Mouse (Mus musculus): Measurements from ENCODE around the gene Exosc7.

DNA sequence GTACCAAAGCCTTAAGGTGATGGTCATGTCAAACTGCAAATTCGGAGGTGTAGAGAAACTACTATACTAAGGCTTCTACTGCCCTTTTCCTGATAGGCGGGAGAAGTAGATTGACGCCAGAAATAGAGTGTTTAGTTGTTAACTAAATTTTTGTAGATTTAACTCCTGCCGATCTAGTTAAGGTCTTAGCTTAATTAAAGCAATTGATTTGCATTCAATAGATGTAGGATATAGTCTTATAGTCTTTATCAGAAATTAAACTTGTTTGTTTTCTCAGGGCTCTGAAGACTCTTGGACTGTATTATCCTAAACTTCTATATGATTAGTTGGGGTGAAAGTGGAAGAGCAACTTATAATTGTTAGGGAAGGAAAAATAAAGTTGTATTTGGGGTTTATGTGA, 5.8 kb upstream of the Exosc7 start:
- TF ChIP-seq CTCF (IDR thresholded peaks at IDR 0.05; ENCODE audit: low read depth) (no peak), EP300 (IDR thresholded peaks at IDR 0.05; ENCODE audit: low read depth) (no peak)

Data from liver, postnatal 0 days (tissue).